In the genomic region with DNA sequence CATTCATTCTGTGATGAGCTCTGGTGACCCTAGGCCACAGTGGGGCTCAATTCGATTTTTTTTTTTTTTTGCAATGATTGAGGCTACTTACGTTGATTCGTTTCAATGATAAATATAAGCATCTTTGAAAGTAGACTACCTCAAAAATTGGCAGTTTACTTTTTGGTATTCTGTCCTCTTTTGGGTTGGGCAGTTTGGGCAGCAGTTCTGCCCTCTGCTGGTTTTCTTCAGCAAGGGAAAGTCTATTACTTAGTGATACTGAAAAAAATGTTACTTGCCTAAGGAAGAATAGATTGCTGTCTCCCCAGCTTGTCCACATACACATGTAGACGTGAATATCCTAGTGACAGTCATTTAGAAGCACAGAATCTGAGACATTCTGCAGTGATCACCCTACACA, we compare ENCODE assay signal across 9 mouse cellular contexts. TPM values are rescaled to one million over a fixed set of nuclear protein-coding genes. Genes with fewer than 3 reads are reported as not detected.
DNase-seq lines count a peak whose midpoint lies in the region; ATAC-seq and TF ChIP-seq lines count a peak whose summit lies in the region.
"Had no signal": no experiment of that assay in that cellular context is flagged by ENCODE, and none has a peak within 500 bp of the region (broad histone marks: within the 10 kb centered on the region; RNA-seq: fewer than 3 reads in every experiment).

No protein-coding gene starts in this region.

- no peak for ATAC-seq in hindbrain, embryonic 12.5 days (ENCODE audit: low FRiP score)
- no peak for ATAC-seq in limb, embryonic 15.5 days (ENCODE audit: insufficient number of reproducible peaks, low FRiP score, low TSS enrichment, low read depth)
- ATAC-seq in CD4-positive, CD25-positive, alpha-beta regulatory T cell, adult 4 months, result no peak

- H3K4me1 ChIP-seq in cortical plate, adult 2 months (ENCODE audit: control insufficient read depth, insufficient read depth, low read length), result peaks cover 2% of the 10 kb centered on the region; the same call in 1 of the 2 replicates
- no peaks in the 10 kb centered on the region for H3K4me1 ChIP-seq in hindbrain, embryonic 12.5 days
- H3K4me1 ChIP-seq in limb, embryonic 15.5 days, result no peaks in the 10 kb centered on the region

- WGBS in hindbrain, embryonic 12.5 days, result 5% methylated on average over 4 of the region's 4 CpGs
- 4% methylated on average over 4 of the region's 4 CpGs for WGBS in limb, embryonic 15.5 days

- peak; percentile 52 for TF ChIP-seq CTCF in cortical plate, adult 2 months (IDR thresholded peaks at IDR 0.05; ENCODE audit: extremely low read depth, insufficient read depth, low read length)

- DNase-seq in layer of hippocampus, adult 11-12 months (ENCODE audit: low spot score), result peak; percentile 25
- no peak for DNase-seq in layer of hippocampus, adult 9-10 months (ENCODE audit: low spot score)
- peak; percentile 37 for DNase-seq in right cerebral cortex, adult 18-20 months
- no peak for DNase-seq in B cell, adult 2 months

- no peak overlapping the region for H3K27ac ChIP-seq in cortical plate, adult 2 months (ENCODE audit: insufficient read depth, low read length)
- H3K27ac ChIP-seq in hindbrain, embryonic 12.5 days, result no peak overlapping the region
- H3K27ac ChIP-seq in limb, embryonic 15.5 days, result peak overlapping the region; percentile 85
- H3K27ac ChIP-seq: macrophage had no signal

- no peaks in the 10 kb centered on the region for H3K27me3 ChIP-seq in hindbrain, embryonic 12.5 days
- no peaks in the 10 kb centered on the region for H3K27me3 ChIP-seq in limb, embryonic 15.5 days

- no peak for TF ChIP-seq POLR2A in cortical plate, adult 2 months (IDR thresholded peaks at IDR 0.05; ENCODE audit: extremely low read depth, insufficient read depth, low read length)

- no peaks in the 10 kb centered on the region for H3K9me3 ChIP-seq in hindbrain, embryonic 12.5 days (replicated peaks)
- H3K9me3 ChIP-seq in limb, embryonic 15.5 days, result no peaks in the 10 kb centered on the region

- peak overlapping the region; percentile 94 for H3K4me2 ChIP-seq in hindbrain, embryonic 12.5 days (replicated peaks)
- H3K4me2 ChIP-seq in limb, embryonic 15.5 days, result peak overlapping the region; percentile 72

- H3K36me3 ChIP-seq in hindbrain, embryonic 12.5 days, result no peaks in the 10 kb centered on the region
- H3K36me3 ChIP-seq in limb, embryonic 15.5 days, result no peaks in the 10 kb centered on the region

- H3K4me3 ChIP-seq in cortical plate, adult 2 months (ENCODE audit: insufficient read depth, low read length), result peak overlapping the region; percentile 67
- peak overlapping the region; percentile 56 for H3K4me3 ChIP-seq in hindbrain, embryonic 12.5 days
- peak overlapping the region; percentile 54 for H3K4me3 ChIP-seq in limb, embryonic 15.5 days

- peak overlapping the region; percentile 62 for H3K9ac ChIP-seq in hindbrain, embryonic 12.5 days
- H3K9ac ChIP-seq in limb, embryonic 15.5 days, result peak overlapping the region; percentile 51; the same call in 1 of the 2 replicates

RNA-seq across cellular contexts. Expression of gene Col11a1, which starts 2.0 kb away (rescaled TPM):
- 10.1 and 11.4 TPM in 2 replicates for polyA plus RNA-seq in cortical plate, adult 2 months (2012; rRNA removed)
- polyA plus RNA-seq in hindbrain, embryonic 12.5 days (2016; fragmentation: Nextera tagmentation; extraction: Ambion mirVana), result 52.6 and 78.5 TPM in 2 replicates
- 173 and 192 TPM in 2 replicates for polyA plus RNA-seq in limb, embryonic 15.5 days (2015; fragmentation: Nextera tagmentation; extraction: Ambion mirVana)
- not detected for polyA plus RNA-seq in CD4-positive, CD25-positive, alpha-beta regulatory T cell, adult 4 months (2017; shearing (Covaris generic))
- polyA plus RNA-seq: macrophage had no signal

Comparison
In these comparisons a context has a peak if more than half of its experiments do, and no peak if none do; other contexts are left out.
1. DNase-seq: peak in layer of hippocampus, adult 11-12 months (single experiment) and right cerebral cortex, adult 18-20 months (single experiment); none in layer of hippocampus, adult 9-10 months (single experiment) and B cell, adult 2 months (0 of 2).
2. RNA of gene Col11a1, which starts 2.0 kb away (polyA plus RNA-seq): 173 to 192 TPM in limb, embryonic 15.5 days, 52.6 to 78.5 TPM in hindbrain, embryonic 12.5 days and 10.1 to 11.4 TPM in cortical plate, adult 2 months; not detected in CD4-positive, CD25-positive, alpha-beta regulatory T cell, adult 4 months; every median in the first group is over 10 times any median in the second.
3. Peak in every context shown above with its lines, with median percentiles within 50 percentile points of each other: H3K4me3 ChIP-seq.